Mouse (Mus musculus) right cerebral cortex, postnatal 25 days (tissue): ENCODE measurements around the gene Dach1.

ENCODE experiments used
- DNase-seq: peaks from one replicate; pipeline ENCODE4 v3.0.0; 2022

Dach1 gene

GRCm38 (mm10) chr14:97814555-97815175 is 354.9 kb downstream of the Dach1 start:
- no peak for DNase-seq

GRCm38 (mm10) chr14:97813557-97813956 is 356.0 kb downstream of the Dach1 start:
- no peak for DNase-seq

- no peak for DNase-seq
Observed at GRCm38 (mm10) chr14:97795385-97795952, 374.1 kb downstream of the Dach1 start.

DNA sequence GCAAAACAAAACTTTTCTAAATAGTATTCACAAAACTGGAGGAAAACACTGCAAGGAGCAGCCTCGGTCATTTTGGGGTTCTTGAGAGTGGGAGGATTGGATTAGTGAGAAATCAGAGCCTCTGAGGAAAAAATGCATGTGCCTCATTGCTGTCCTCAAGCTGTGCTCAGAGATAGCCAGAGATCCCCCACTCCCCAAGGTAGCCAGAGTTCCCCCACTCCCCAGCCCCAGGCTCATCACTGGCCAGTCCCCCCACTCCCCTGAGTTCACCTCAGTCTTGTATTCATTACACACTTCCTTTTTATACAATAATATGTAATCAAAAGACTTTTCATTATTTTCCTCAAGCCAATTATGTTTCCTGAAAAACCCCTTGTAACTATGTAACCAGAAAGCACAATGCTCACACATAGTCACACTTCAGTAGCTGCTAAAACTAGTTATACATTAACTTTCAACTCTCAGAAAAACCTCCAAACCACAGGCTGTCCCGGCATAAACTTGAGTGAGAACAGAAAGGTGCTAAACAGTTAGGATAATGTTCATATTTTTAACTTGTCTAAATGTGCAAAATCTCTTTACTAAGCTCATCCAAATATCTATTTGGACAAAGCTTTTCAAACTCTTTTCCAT is 395.3 kb downstream of the Dach1 start:
- DNase-seq = no peak

- no peak for DNase-seq
Observed at GRCm38 (mm10) chr14:97754400-97754799, 415.2 kb downstream of the Dach1 start.

DNA sequence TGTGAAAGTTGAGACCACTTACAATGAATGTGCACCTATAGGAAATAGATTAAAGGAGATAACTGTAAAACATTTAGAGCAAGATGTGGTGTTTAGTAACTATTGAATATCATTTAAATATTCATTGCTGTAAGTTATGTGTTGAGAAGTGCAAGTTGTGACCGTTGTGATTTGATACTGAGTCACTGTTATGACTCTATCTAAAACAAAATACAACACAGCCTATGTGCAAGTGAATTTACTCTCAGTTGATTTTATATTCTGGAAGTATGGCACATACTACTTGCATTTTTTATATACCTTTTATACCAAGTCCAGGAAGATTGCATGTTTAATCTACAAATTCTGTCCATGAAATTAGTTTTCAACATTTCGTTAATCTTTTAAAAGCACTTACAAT is 415.6 kb downstream of the Dach1 start:
- no peak for DNase-seq

DNA sequence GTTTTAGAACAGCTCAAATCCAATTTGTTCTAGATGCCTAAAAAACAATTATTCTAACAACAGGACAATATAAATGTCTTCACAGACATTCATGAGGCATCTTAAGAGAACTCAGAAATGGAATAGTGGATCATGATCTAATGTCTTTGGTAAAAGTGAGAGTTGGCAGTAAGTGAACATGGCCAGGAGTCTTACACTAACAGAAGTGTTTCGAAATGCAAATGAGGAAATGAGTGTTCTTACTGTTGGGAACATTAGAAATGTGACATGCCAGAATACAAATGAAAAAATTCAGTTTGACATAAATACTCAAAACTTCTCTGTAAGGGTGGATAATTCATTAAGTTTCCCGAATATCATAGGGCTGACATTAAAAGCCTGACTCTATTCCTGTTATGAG is 426.3 kb downstream of the Dach1 start:
- DNase-seq = no peak

- DNase-seq = no peak
Observed at GRCm38 (mm10) chr14:97742785-97743184, 426.8 kb downstream of the Dach1 start.
